Mouse (Mus musculus): ENCODE measurements around the gene Oxnad1. TPM values are rescaled to one million over a fixed set of nuclear protein-coding genes. Genes with fewer than 3 reads are reported as not detected.
"Not testable (repeated sequence)": the region's sequence is repeated elsewhere in the genome, so short reads cannot be mapped to it uniquely, and the experiment has no call there.

Gene Oxnad1
- total RNA-seq, 1 experiment from 2014 or later: 47.0 TPM

GRCm38 (mm10) chr14:32087584-32088248 lies 2.5 kb downstream of the Oxnad1 start:
- not testable (repeated sequence) for ATAC-seq (replicated peaks; ENCODE audit: low read depth, poor library complexity, severe bottlenecking)

DNA sequence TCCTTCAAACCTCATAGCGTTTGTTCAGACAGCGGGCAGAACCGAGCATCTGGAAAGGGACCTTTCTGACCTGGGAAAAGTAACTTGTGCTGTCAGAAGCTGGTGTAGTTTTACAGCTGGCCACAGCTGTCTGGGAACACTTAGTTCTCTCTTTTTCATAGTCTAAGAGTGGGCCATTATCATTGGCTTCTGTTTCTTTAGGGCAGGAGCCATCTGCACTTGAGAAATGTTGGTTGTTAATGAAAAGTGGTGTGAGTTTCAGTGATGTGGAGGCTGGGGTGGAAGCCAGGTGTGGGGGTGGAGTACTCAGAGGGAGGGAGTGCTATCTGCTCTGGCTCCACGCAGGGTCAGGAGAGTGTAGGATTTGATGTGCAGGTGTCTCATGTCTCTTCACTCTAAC lies 6.0 kb downstream of the Oxnad1 start:
- ATAC-seq (replicated peaks; ENCODE audit: low read depth, poor library complexity, severe bottlenecking): no peak

DNA sequence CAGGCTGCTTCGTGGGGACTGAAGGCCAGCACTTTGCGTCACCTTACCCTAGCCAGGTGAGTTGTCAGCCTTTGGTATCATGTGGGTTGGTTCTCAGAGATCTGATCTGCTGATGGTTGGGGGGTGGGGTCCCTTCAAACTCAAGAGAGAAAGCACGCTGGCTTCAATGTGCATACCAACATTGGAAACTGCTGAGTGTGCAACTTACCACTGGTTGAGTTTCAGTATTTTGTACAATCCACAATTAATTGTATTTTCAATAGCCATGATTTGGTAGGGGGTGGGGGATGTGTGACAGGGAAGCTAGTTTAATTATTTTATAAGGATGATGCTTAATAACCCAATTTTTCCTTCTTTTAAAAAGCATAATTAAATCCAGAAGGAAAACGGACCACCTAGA lies 6.5 kb downstream of the Oxnad1 start:
- ATAC-seq (replicated peaks; ENCODE audit: low read depth, poor library complexity, severe bottlenecking): no peak

GRCm38 (mm10) chr14:32093018-32093417 lies 7.8 kb downstream of the Oxnad1 start:
- no peak for ATAC-seq (replicated peaks; ENCODE audit: low read depth, poor library complexity, severe bottlenecking)

- peak; percentile 88 for ATAC-seq (replicated peaks; ENCODE audit: low read depth, poor library complexity, severe bottlenecking)
Measured at GRCm38 (mm10) chr14:32093500-32094117, 8.4 kb downstream of the Oxnad1 start.

- no peak for ATAC-seq (replicated peaks; ENCODE audit: low read depth, poor library complexity, severe bottlenecking)
Measured at GRCm38 (mm10) chr14:32095646-32096045, 10.5 kb downstream of the Oxnad1 start.

DNA sequence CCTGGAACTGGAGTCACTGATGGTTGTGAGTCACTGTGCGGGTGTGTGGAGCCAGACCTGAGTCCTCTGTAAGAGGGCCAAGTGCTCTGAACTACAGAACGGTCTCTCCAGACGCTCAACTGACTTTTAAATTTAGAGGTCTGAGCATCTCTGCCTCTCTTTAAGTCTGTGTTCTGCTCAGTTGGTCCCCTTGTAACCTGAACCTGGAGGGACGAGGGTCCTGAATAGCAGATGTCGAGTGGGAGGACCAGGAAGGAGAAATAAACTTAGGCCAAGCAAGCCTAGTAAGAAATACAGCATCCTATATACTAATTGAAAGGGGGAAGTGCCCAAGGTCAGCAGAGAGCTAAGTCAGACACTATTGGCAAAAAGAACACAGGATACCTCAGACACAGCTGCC lies 11.6 kb downstream of the Oxnad1 start:
- ATAC-seq (replicated peaks; ENCODE audit: low read depth, poor library complexity, severe bottlenecking): no peak

GRCm38 (mm10) chr14:32097691-32098090 lies 12.5 kb downstream of the Oxnad1 start:
- no peak for ATAC-seq (replicated peaks; ENCODE audit: low read depth, poor library complexity, severe bottlenecking)

- ATAC-seq (replicated peaks; ENCODE audit: low read depth, poor library complexity, severe bottlenecking): no peak
Measured at GRCm38 (mm10) chr14:32098951-32099350, 13.8 kb downstream of the Oxnad1 start.

- no peak for ATAC-seq (replicated peaks; ENCODE audit: low read depth, poor library complexity, severe bottlenecking)
Measured at GRCm38 (mm10) chr14:32103556-32103955, 18.4 kb downstream of the Oxnad1 start.

GRCm38 (mm10) chr14:32105663-32106062 lies 20.5 kb downstream of the Oxnad1 start:
- no peak for ATAC-seq (replicated peaks; ENCODE audit: low read depth, poor library complexity, severe bottlenecking)

- ATAC-seq (replicated peaks; ENCODE audit: low read depth, poor library complexity, severe bottlenecking): no peak
Measured at GRCm38 (mm10) chr14:32106911-32107310, 21.7 kb downstream of the Oxnad1 start.

- ATAC-seq (replicated peaks; ENCODE audit: low read depth, poor library complexity, severe bottlenecking): not testable (repeated sequence)
Measured at GRCm38 (mm10) chr14:32112124-32112523, 26.9 kb downstream of the Oxnad1 start.

DNA sequence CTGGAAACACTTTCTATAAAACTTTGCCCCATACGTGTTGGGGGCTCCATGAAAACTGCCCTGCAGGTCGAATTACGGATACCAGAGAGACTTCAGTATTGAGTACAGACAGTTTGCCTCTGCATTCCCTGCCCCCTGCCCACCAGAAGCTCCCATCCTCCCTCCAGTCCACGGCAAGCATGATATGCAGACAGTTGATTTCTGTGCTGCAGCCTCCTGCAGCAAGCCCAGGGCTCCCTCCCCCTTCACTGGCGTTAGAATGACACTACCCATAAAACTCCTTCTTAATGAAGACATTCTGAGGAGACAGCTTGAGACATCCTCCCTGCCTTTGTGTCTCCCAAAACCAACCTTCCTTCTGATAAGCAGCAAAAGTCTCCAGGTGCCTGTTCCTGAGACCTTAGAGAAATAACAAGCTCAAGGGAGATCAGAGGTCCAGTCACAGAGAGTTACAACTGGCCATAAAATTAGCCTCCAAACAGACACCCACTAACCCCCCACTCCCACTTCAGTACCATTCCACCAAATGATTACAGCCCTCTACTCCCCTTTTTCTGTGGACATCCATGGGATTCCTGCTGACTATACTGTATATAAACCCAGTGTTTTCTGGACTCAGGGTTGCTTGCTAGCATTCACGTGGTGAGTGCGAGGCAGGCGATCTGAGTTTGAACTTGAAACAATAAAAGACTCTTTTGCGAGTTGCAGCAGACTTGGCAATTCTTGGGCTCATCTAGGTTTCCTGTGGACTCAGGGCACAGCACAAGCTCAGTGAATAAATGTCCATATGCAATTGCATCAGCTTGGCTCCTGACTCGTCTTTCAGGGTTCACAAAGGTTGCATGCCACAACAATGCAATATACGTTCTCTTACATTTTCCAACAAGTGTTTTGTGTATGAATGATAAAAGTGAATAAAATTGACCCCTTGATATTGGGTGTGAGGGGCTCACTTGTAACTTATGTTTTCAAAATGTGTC lies 36.1 kb downstream of the Oxnad1 start:
- ATAC-seq (replicated peaks; ENCODE audit: low read depth, poor library complexity, severe bottlenecking): no peak

- ATAC-seq (replicated peaks; ENCODE audit: low read depth, poor library complexity, severe bottlenecking): peak; percentile 93
Measured at GRCm38 (mm10) chr14:32121920-32122315, 36.7 kb downstream of the Oxnad1 start.

DNA sequence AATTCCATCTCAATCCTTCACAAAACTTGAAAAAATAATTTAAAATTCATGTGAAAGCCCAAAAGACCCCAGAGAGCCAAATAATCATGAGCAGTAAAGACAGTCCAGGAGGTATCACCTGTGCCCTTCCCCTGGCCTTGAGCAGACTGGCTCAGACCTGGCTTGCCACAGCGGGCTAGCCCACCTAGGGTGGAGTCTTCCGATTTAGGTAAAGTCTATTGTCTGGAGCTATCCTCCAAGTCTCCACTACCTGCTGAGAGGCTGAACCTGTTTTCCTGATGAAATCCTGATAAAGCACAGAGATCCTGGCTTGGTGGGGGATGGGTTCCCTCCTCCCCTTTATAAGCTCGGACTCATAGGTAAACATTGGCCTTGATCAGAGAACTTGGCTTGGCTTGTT lies 39.1 kb downstream of the Oxnad1 start:
- no peak for ATAC-seq (replicated peaks; ENCODE audit: low read depth, poor library complexity, severe bottlenecking)

DNA sequence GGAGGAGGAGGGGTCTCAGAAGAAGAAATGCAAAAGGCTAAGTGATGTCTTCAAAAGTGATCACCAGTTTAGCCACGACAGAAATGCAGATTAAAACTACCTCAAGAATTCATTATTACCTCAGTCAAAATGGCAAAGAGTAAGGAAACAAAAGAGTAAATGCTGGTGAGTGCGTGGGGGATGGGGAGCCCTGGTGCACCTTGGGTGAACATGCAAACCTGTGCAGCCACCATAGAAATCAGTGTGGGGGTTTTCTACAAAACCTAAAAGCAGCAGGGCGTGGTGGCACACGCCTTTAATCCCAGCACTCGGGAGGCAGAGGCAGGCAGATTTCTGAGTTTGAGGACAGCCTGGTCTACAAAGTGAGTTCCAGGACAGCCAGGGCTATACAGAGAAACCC lies 40.1 kb downstream of the Oxnad1 start:
- ATAC-seq (replicated peaks; ENCODE audit: low read depth, poor library complexity, severe bottlenecking): not testable (repeated sequence)

GRCm38 (mm10) chr14:32128409-32128808 lies 43.2 kb downstream of the Oxnad1 start:
- peak; percentile 39; the same call in 1 of the 2 replicates for ATAC-seq (replicated peaks; ENCODE audit: low read depth, poor library complexity, severe bottlenecking)

GRCm38 (mm10) chr14:32131836-32132235 lies 46.7 kb downstream of the Oxnad1 start:
- ATAC-seq (replicated peaks; ENCODE audit: low read depth, poor library complexity, severe bottlenecking): peak; percentile 60

- ATAC-seq (replicated peaks; ENCODE audit: low read depth, poor library complexity, severe bottlenecking): 0 out of 2 replicates have a peak, but pooled peaks have one; percentile 39
Measured at GRCm38 (mm10) chr14:32134293-32134692, 49.1 kb downstream of the Oxnad1 start.

GRCm38 (mm10) chr14:32136467-32136866 lies 51.3 kb downstream of the Oxnad1 start:
- ATAC-seq (replicated peaks; ENCODE audit: low read depth, poor library complexity, severe bottlenecking): not testable (repeated sequence)

Measured in common myeloid progenitor, adult 5-6 weeks (primary cell).